Mouse (Mus musculus) ES-Bruce4 (cell line): ENCODE data around the gene Sh3d21.

Experiments
- CTCF ChIP-seq: IDR thresholded peaks from one replicate; pipeline ENCODE4 v1.8.1; 2011; ENCODE audit warnings: low read depth, low read length
- EP300 ChIP-seq: IDR thresholded peaks from 2 replicates; pipeline ENCODE4 v1.6.1; 2011; ENCODE audit warnings: low read depth, low read length; ENCODE audit not compliant: insufficient read depth

- TF ChIP-seq CTCF (peak; percentile 36), EP300 (no peak)
Observed at GRCm38 (mm10) chr4:126103590-126104068, 59.7 kb downstream of the Sh3d21 start, which contains the start of gene Stk40.
